Mouse (Mus musculus): ENCODE data around the gene Defb21.

DNA sequence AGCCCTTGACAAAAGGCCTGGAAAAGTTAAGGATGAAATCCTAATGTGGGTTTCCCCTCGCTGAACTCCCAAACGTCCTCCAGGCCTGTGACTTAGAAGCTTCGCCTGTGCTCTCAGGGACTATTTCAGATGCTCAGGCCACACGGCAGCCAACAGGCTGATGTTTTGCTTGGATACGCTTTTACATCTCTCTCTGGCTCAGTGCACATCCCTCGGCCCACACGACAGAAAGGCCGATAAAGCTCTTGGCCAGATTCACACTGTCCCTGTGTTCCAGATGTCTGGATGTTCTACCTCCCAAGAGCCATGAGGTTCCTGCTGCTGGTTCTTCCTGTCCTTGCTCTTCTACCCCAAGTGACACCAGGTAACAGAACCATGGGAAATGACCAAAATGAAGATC is 940 bp downstream of the Defb21 start:
- TF ChIP-seq CTCF (IDR thresholded peaks at IDR 0.05; ENCODE audit: insufficient read depth, low read depth, low read length), result no peak
- TF ChIP-seq POLR2A (IDR thresholded peaks at IDR 0.05; ENCODE audit: insufficient read depth, low read depth, low read length), result no peak
